Mouse (Mus musculus): Measurements from ENCODE around the gene Hsd17b13. TPM values are rescaled to one million over a fixed set of nuclear protein-coding genes. Genes with fewer than 3 reads are reported as not detected.

The Hsd17b13 gene
- total and polyA plus RNA-seq, 3 experiments, result not detected

DNA sequence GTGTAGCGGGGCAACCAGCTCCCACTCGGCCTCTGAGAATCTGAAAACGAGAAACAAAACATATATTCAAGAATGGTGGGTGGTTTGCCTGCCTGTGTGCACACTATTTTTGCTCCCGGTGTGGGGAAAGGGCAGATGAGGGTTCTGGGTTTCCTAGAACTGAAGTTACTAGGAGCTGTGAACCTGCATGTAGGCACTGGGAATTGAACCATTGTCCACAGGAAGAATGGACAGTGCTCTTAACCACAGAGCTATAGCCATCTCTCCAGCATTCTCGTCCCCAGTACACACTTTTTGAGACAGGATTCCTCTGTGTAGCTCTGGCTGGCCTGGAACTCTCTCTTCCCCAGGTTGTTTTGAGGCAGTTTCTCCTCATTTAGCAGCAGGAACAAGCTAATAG lies 45.3 kb upstream of the Hsd17b13 start:
- Histone ChIP-seq H3K4me3 (peak overlapping the region; percentile 90; the same call in 1 of the 2 replicates), H3K9ac (ENCODE audit: low read depth, low read length) (no peak overlapping the region), H3K36me3 (ENCODE audit: control insufficient read depth, insufficient read depth, low read length) (peaks cover 2% of the 10 kb centered on the region; the same call in 1 of the 2 replicates), H3K4me1 (ENCODE audit: control insufficient read depth, insufficient read depth, low read length) (peaks cover 13% of the 10 kb centered on the region), H3K27ac (peak overlapping the region; percentile 97), H3K27me3 (ENCODE audit: control insufficient read depth, insufficient read depth, low read length) (no peaks in the 10 kb centered on the region), H3K79me2 (replicated peaks; ENCODE audit: control insufficient read depth, insufficient read depth, low read length) (no peaks in the 10 kb centered on the region)
- TF ChIP-seq CTCF (IDR thresholded peaks at IDR 0.05) (no peak), EP300 (IDR thresholded peaks at IDR 0.05; ENCODE audit: insufficient read depth, low read depth, low read length) (no peak), POLR2A (IDR thresholded peaks at IDR 0.05; ENCODE audit: insufficient read depth, low read depth, low read length) (no peak)
- 54% methylated on average over 5 of the region's 5 CpGs for WGBS
- peak in 1 of 2 experiments; percentile 26 for DNase-seq
- intact Hi-C loops (cut with DNase I), result loop anchor here (2.0 kb wide), 1 partner anchor 22 kb away; no protein-coding TSS in a partner anchor

DNA sequence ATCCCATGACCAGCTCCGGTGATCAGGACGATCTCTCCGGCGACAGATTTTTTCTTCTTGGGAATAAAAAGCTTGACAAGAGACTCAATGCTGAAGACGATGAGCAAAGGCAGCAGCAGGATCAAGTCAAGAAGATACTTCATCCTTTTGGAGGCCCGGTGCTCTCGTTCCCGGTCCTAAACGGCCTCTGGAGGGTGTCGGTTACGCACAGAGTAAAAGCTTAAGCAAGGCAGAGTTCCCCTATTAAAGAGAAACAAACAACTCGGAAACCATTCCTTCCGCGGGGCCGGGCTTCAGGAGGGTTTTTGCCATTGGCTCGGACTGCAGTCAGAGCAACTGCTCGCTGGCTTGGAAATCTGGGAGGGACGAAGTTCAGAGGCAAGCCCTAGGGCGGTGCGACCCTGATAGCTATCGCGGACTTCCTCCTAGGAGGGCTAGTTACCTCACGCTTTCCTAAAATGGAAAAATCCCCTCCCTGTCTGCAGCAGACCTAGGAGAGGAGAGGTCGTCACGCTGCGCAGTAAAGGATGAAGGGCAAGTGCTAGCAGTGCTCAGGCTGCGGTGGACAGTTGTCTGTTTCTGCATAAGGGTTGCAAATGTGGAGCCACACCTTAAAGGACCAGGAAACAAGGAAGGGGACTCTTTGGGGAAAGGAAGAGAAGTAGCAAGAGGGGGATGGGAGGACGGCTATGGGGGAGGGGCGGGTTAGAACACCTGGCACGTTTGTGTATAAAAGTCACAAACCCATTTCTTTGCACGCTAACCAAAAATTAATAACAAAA lies 44.6 kb upstream of the Hsd17b13 start, which contains the start of gene Hsd17b11:
Hsd17b11 (minus strand) TSS at position 323 of the 782 bp plus-strand sequence.
- intact Hi-C loops (cut with DNase I), result loop anchor here (2.0 kb wide), 1 partner anchor 21 kb away; no protein-coding TSS in a partner anchor
- Histone ChIP-seq H3K27me3 (ENCODE audit: control insufficient read depth, insufficient read depth, low read length) (no peaks in the 10 kb centered on the region), H3K79me2 (replicated peaks; ENCODE audit: control insufficient read depth, insufficient read depth, low read length) (no peaks in the 10 kb centered on the region), H3K4me1 (ENCODE audit: control insufficient read depth, insufficient read depth, low read length) (peaks cover 13% of the 10 kb centered on the region), H3K27ac (peak within 1 kb of the TSS; percentile 97), H3K9ac (ENCODE audit: low read depth, low read length) (peak within 1 kb of the TSS; percentile 63), H3K4me3 (peak within 1 kb of the TSS; percentile 90), H3K36me3 (ENCODE audit: control insufficient read depth, insufficient read depth, low read length) (peaks cover 2% of the 10 kb centered on the region; the same call in 1 of the 2 replicates)
- 2% methylated on average over 31 of the region's 31 CpGs for WGBS
- DNase-seq, result peak; percentile 85 to 93
- peak; percentile 92 for TF ChIP-seq POLR2A (IDR thresholded peaks at IDR 0.05; ENCODE audit: insufficient read depth, low read depth, low read length)
- TF ChIP-seq EP300 (IDR thresholded peaks at IDR 0.05; ENCODE audit: insufficient read depth, low read depth, low read length), result peak; percentile 58; the same call in 1 of the 2 replicates
- peak; percentile 31; the same call in 1 of the 2 replicates for TF ChIP-seq CTCF (IDR thresholded peaks at IDR 0.05)

DNA sequence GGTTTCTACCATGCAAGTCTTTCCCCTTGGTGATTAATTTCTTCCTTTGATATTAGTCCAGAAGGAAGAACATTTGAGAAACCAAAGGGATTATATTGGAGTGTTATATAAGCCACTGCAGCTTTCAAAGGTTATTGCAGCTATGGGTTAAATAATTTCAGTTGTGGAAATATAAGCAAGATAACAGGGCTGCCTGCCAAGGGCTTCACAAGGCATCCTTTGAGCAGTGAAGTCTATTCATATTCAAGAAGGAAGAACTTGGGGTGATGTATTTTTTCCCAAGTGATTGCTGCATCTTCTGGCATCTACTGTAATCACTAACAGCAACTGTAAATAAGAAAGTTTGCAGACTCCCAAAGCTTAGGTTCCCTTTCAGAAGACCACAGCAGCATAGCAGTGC lies 34.2 kb upstream of the Hsd17b13 start:
- Histone ChIP-seq H3K4me1 (ENCODE audit: control insufficient read depth, insufficient read depth, low read length) (no peaks in the 10 kb centered on the region), H3K27me3 (ENCODE audit: control insufficient read depth, insufficient read depth, low read length) (no peaks in the 10 kb centered on the region), H3K9ac (ENCODE audit: low read depth, low read length) (no peak overlapping the region), H3K27ac (no peak overlapping the region), H3K79me2 (replicated peaks; ENCODE audit: control insufficient read depth, insufficient read depth, low read length) (no peaks in the 10 kb centered on the region), H3K36me3 (ENCODE audit: control insufficient read depth, insufficient read depth, low read length) (peaks cover 9% of the 10 kb centered on the region), H3K4me3 (no peak overlapping the region)
- DNase-seq, result no peak
- intact Hi-C loops (cut with DNase I), result no loop called here
- TF ChIP-seq POLR2A (IDR thresholded peaks at IDR 0.05; ENCODE audit: insufficient read depth, low read depth, low read length) (no peak), CTCF (IDR thresholded peaks at IDR 0.05) (no peak), EP300 (IDR thresholded peaks at IDR 0.05; ENCODE audit: insufficient read depth, low read depth, low read length) (no peak)

DNA sequence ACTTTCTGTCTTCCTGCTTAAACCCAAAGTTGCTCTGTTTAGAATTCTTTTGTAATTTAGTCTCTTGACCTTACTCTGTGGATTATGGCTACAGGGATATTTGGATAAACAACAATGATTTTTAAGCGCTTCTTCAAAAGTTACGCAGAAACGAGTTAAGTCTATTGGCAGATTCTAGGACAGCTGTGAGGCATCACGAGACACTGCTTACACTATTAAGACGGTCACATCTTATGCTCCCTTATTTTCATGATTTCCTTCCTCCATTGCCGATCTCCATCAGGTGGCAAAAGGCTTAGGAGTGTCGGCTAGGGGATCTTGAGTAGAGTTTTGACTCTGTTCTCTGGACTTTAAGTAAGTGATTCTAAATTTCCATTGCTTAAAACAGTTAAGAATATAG lies 33.1 kb upstream of the Hsd17b13 start:
- intact Hi-C loops (cut with DNase I), result no loop called here
- no peak for DNase-seq
- Histone ChIP-seq H3K9ac (ENCODE audit: low read depth, low read length) (no peak overlapping the region), H3K79me2 (replicated peaks; ENCODE audit: control insufficient read depth, insufficient read depth, low read length) (no peaks in the 10 kb centered on the region), H3K36me3 (ENCODE audit: control insufficient read depth, insufficient read depth, low read length) (peaks cover 9% of the 10 kb centered on the region), H3K27ac (no peak overlapping the region), H3K27me3 (ENCODE audit: control insufficient read depth, insufficient read depth, low read length) (no peaks in the 10 kb centered on the region), H3K4me1 (ENCODE audit: control insufficient read depth, insufficient read depth, low read length) (no peaks in the 10 kb centered on the region), H3K4me3 (no peak overlapping the region)
- 89% methylated on average over 7 of the region's 7 CpGs for WGBS
- TF ChIP-seq EP300 (IDR thresholded peaks at IDR 0.05; ENCODE audit: insufficient read depth, low read depth, low read length) (no peak), POLR2A (IDR thresholded peaks at IDR 0.05; ENCODE audit: insufficient read depth, low read depth, low read length) (no peak), CTCF (IDR thresholded peaks at IDR 0.05) (no peak)

DNA sequence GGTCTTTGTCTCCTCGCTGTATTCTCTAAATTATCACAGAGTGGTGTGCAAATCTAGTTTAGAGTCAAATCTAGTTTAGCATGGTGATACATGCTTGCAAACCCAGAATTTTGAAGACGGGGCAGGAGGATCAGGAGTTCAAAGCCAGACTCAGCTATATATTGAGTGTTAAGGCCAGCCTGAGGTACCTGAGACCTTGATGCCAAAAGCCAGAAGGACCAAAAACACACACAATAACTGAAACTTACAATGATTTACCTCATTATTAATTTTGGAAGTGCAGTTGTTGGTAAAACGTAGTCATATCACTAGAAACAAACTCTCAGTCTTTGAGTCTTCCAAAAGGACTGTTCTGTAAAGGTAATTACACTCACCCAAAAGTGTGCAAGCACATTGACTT lies 32.2 kb upstream of the Hsd17b13 start:
- no peak overlapping the region for H3K4me3 ChIP-seq
- no peaks in the 10 kb centered on the region for H3K27me3 ChIP-seq (ENCODE audit: control insufficient read depth, insufficient read depth, low read length)
- H3K36me3 ChIP-seq (ENCODE audit: control insufficient read depth, insufficient read depth, low read length), result peaks cover 5% of the 10 kb centered on the region
- H3K79me2 ChIP-seq (replicated peaks; ENCODE audit: control insufficient read depth, insufficient read depth, low read length), result no peaks in the 10 kb centered on the region
- H3K4me1 ChIP-seq (ENCODE audit: control insufficient read depth, insufficient read depth, low read length), result no peaks in the 10 kb centered on the region
- H3K27ac ChIP-seq, result no peak overlapping the region
- DNase-seq, result no peak
- 92% methylated on average over 3 of the region's 3 CpGs for WGBS
- TF ChIP-seq CTCF (IDR thresholded peaks at IDR 0.05) (no peak), POLR2A (IDR thresholded peaks at IDR 0.05; ENCODE audit: insufficient read depth, low read depth, low read length) (no peak), EP300 (IDR thresholded peaks at IDR 0.05; ENCODE audit: insufficient read depth, low read depth, low read length) (no peak)
- no peak overlapping the region for H3K9ac ChIP-seq (ENCODE audit: low read depth, low read length)
- intact Hi-C loops (cut with DNase I), result no loop called here

GRCm38 (mm10) chr5:104007801-104008200 lies 30.6 kb upstream of the Hsd17b13 start:
- intact Hi-C loops (cut with DNase I), result no loop called here
- 78% methylated on average over 5 of the region's 5 CpGs for WGBS
- DNase-seq, result no peak
- H3K36me3 ChIP-seq (ENCODE audit: control insufficient read depth, insufficient read depth, low read length), result peaks cover 5% of the 10 kb centered on the region
- TF ChIP-seq CTCF (IDR thresholded peaks at IDR 0.05) (no peak), EP300 (IDR thresholded peaks at IDR 0.05; ENCODE audit: insufficient read depth, low read depth, low read length) (no peak), POLR2A (IDR thresholded peaks at IDR 0.05; ENCODE audit: insufficient read depth, low read depth, low read length) (no peak)
- H3K4me1 ChIP-seq (ENCODE audit: control insufficient read depth, insufficient read depth, low read length), result no peaks in the 10 kb centered on the region
- H3K79me2 ChIP-seq (replicated peaks; ENCODE audit: control insufficient read depth, insufficient read depth, low read length), result no peaks in the 10 kb centered on the region
- H3K4me3 ChIP-seq, result no peak overlapping the region
- no peak overlapping the region for H3K27ac ChIP-seq
- H3K27me3 ChIP-seq (ENCODE audit: control insufficient read depth, insufficient read depth, low read length), result no peaks in the 10 kb centered on the region
- no peak overlapping the region for H3K9ac ChIP-seq (ENCODE audit: low read depth, low read length)

Data from heart, adult 2 months (tissue).